Mouse (Mus musculus): ENCODE measurements around the gene Card19.

DNA sequence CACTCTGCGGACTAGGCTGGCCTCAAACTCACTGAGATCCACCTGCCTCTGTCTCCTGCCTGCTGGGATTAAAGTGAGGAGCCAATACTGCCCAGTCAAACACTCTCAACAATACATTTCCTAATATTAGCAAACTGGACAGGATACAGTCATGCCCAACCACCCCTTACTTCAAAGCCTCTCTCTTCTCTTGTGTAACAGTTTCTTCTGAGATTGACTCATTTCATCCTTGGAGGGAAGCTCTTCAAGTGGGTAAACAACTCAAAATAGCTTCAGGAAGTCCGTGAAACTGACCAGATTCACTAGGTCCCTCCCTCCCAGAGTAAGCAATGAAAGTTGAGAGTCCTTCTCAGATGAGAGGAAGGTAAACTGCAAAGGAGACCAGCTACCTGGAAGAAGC is 36.3 kb upstream of the Card19 start:
- no peak for TF ChIP-seq POLR2A (IDR thresholded peaks at IDR 0.05; ENCODE audit: borderline replicate concordance, insufficient read depth, low read length)
- TF ChIP-seq CTCF (IDR thresholded peaks at IDR 0.05; ENCODE audit: borderline replicate concordance, insufficient read depth, low read depth, low read length) = no peak
